Mouse (Mus musculus): ENCODE measurements around the gene AA467197.

DNA sequence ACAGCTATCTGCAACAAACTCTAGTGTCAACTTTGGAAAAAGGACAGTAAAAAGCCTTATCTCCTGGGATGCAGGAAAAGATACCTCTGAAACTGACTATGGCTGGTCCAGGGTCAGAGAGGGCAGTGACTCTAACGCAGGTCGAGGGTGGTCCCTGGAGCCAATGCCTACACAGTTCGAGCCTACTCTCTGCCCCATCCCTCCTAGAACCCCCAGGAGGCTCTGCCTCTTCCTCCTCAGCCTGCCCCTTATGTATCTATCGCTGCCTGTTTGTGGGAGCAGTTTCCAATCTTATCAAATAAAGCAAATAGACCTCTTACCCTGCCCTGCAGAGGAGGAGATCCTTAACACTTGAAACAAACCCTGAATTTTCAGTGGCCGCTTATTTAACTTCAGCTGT lies 1.9 kb downstream of the AA467197 start:
- no peak for TF ChIP-seq CTCF (IDR thresholded peaks at IDR 0.05)
- TF ChIP-seq POLR2A (IDR thresholded peaks at IDR 0.05; ENCODE audit: insufficient read depth, low read depth, low read length): no peak
